Mouse (Mus musculus) fibroblast of lung, adult 2 months (primary cell): ENCODE results near the gene Iars2.

ENCODE experiments used
- DNase-seq: peaks from one replicate; pipeline ENCODE4 v3.0.0-alpha.2; 2011; ENCODE audit warnings: low read depth

Gene Iars2

DNA sequence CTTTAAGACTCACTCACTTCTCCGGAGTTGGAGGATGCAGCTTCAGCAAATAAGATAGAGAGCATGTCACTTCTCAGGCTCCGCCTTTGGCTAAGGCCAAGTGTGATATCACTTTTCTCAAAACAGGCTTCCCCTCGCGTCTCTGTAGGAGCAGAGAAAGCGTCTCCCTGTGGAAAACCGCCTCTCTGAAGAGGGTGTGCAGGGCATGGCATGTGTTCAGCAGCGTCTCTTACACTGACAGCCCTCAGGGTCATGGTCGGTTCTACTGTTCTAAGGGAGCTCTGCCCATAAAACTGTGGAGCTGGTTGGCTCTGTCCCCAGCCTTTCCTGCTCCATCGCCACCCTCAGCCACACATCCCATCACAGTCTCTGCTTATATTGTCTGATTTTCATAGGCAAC is 49.9 kb downstream of the Iars2 start:
- DNase-seq: no peak

DNA sequence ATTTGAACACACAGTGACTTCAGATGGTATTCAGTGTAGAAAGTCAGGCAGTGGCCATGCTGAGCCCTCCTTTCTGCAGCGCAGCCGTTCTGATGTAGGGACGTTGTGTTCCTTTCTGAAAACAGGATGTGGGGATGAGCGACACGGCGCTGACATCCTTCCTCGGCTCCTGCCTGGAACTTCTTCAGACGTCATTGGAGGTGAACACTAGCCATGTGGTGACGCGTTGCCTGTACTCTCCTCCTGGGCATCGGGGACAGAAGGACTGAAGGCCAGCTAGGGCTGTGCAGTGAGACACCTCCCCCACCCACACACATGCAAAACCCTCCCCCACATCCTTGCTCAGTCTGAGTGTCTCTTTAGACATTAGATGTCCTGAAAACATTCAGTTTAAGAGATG is 52.2 kb downstream of the Iars2 start:
- DNase-seq: no peak

DNA sequence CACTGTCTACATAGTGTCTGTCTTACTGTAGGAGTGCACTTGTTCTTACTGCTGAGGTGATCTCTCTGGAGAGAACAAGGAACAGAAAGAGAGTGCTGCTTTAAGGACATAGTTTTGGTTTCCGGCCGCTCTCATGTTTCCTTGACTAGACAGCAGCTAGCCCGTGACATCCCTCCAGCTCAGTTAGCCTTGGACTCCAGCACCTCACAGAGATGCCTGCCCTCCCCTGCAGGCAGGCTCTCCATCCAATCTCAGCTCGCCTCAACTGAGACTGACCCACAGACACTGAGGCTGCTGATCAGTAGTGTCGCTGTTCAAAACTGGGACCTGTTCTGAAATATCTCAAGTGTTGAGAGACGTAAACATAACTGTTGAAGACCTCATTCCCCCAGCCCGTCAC is 53.2 kb downstream of the Iars2 start:
- no peak for DNase-seq

DNA sequence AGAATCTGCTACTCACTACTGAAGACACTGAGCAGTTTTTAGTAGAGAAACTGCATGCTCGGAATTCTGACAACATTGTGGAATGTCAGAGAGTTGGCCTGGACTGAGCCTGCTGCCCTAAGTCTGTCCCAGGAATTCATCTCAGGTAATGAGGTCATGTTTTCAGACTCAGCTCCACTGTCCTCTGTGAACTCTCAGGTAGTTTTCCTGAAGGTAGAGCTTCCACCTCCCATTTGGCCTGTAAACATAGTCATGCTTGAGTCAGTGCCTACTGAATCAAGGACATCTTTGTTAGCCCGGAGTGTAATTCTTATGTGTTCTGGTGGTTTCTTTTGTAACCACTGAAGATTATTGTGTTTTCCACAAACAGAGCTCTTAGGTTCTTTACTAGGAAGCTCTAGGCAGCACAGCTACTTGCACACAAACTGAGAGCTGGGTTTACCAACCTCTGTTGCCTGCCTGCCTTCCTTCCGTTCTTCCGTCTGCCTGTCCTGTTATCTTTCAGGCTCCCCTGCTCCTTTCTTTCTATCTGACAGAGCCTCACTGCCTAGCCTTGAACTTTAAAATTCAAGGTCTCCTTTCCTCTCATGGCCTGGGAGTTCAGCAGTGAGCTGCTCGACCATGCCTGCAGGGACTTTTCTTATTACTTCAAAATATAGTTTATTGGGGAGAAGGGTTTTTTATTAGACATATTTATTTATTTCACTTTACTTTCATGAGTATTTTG is 54.2 kb downstream of the Iars2 start:
- DNase-seq: no peak

DNA sequence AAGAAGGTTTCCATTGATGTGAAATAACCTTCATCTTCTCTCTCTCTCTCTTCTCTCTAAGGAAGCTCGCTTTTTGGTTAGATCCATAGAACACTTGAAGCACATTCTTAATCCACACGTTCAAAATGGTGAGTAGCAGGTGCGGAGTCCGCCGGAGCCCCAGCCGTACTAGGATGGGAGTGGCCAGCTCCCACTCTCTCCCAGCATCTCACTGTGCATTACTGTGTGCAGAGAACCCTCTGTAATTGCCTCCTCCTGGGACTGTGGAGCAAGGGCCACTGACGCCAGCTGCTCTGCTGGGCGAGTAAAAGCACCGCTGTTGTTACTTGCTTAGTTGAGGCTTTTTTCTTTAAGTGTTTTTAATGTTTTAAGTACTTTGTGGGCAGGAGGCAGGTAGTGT is 57.8 kb downstream of the Iars2 start:
- no peak for DNase-seq

DNA sequence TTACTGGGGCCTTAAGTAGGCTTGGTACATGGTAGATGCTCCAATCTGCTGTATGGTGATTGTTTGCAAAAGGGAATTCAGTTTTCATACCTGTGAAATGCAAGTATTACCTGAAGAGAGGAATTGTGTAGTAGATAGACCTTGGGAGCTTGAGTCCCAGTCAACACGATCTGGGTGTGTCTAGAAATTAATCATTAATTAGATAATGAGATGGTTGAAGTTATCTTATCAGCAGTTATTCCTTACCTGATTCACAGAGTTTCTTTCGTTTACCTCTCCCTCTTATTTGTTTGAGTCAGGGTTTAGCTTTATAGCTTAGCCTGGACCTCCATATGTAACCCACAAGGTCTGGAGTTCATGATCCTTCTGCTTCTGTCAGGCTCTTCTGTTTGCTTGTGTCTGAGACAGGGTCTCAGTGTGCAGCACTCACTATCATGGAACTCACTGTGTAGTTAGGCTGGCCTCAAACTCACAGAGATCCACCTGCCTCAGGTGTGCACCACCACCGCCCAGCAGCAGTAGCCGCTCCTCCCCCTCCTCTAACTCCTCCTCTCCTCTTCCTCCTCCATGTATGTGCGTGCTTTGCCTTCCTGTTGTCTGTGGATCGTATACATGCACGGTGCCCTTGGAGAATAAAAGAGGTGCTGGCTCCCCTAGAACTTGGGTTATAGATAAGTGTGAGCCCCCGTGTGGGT is 58.6 kb downstream of the Iars2 start:
- no peak for DNase-seq

DNA sequence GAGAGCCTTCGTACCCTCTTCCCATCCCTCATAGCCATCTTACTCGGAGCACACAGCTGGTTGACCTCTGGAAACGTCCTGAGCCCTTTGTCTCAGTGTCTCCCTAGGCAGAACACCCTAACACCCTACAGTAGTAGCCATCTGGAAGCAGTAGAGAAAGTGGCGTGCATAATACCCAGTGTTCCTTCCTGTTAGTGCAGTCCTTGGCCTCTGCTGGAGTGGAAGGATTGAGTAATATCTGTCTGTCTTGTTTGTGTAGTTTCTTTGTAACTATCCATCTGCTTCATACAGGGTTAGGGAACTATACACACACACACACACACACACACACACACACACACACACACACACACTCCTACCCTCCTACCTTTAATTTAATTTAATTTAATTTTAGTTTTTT is 60.5 kb downstream of the Iars2 start:
- no peak for DNase-seq

DNA sequence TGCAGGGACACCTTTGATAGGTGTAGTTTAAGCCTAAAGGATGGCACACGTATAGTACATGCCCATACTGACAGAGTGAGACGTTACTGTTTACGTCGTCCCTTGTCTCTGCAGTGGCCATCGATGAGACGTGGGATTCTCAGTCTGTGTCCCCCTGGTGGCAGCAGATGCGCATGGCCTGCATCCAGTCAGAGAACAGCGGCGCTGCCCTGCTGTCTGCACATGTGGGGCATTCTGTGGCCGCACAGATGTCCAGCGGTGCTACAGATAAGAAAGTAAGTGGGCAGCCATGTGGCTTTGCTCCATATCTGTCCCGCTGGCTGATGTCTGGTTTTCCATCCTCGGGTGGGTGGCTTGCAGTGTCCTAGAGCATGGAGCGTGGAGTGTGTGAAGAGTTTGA is 66.6 kb downstream of the Iars2 start:
- DNase-seq: no peak

DNA sequence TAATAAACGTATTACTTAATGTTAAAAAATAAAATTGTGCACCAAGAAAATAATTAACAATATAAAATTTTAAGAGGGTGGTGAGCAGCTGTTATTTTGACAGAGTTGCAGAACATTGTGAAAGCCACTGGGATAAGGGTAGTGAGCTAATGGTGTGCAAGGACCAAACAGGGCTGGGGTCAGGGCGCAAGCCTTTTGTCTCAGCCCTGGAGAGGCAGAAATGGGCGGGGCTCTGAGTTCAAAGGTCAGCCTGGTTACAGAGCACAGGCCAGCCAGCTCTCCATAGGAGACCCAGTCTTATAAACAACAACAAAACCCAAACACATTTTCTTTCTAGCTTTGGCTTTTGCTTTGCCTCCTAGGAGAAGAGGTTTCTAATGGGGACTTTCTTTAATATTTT is 72.4 kb downstream of the Iars2 start:
- DNase-seq: no peak

DNA sequence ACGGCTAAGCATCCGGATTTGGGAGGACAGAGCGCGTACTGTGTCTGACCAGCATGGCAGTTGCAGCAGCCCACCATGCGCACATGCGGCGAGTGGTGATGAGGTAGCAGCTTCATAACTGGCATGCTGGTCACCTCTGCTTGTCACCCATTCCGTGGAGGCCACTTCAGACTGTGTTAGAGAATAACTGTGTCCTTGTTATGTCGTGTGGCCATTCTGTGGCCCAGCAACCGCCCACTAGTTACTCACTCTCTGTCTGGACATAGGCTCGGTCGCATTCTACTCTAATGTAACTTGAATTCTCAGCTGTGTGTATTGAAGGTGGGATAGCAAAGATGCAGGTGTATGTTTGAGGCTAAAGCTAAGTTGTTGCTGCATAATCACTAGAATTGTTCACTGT is 73.9 kb downstream of the Iars2 start:
- DNase-seq: no peak

DNA sequence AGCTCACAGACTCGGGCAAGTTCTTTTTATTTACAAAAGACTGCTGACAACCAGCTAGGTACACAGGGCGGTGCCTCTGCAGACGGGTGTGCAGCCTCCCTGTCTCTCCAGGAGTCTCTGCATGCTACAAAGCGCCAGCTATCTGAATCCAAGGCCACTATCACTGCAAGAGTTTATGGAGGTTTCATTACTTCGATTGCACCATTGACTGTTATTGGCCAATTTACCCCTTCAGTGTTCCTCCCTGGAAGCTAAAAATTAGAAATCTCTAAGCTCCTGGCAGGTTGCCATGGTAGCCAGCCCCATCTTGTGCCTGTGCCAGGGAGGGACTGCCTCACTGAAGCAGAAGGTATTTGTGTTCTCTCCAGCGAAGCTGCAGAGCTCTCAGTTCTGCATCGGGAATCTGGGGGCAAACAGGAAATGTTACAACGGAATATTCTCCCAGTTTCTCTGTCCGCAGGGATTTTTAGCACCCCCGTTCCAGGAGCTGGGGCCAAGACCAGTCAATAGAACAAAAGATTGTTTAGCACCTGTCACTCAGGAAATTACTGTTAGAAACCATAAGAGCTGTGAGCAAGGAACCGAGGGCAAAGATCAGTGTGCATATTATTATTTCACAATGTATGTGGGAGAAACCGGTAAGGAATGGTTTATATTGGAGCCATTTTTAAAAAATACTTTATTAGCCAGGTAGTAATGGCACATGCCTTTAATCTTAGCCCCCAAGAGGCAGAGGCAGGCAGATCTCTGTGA is 75.9 kb downstream of the Iars2 start:
- DNase-seq: no peak

DNA sequence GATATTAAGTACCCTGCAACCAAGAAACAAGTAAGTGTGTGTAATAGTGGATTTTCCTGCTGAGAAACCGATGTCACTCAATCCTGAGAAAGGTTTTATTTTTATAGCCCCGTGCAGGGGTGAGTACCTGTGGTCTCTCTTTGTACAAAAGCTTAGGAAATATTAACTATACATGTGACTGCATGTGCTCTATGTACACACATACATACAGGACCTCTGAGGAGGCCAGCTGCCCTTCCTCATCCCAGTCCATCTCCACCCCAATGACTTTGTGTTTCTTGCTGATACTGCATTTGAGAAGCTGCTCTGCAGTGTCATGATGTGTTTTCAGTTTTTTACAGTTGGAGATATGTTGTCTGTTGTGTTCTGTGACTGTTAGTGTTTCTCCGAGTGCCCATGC is 76.8 kb downstream of the Iars2 start:
- no peak for DNase-seq

DNA sequence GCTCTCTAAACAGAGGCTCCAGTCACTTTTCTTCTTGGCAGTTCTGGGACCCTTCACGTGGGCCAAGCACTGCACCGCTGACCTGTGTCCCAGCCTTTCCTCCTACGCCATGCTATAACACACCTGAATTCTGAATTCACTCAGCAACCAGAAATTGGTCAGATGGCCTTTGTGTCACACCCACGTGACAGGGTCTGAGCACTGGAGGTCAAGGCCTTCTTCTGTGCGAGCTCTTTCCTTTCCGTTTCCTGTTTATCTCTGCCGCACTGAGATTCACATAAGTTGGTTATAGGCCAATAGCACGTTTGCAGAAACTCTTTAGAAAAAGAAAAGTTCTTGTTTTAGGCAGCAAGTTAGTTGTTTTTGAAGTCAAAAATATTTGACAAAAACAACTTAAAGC is 80.5 kb downstream of the Iars2 start:
- DNase-seq: no peak

DNA sequence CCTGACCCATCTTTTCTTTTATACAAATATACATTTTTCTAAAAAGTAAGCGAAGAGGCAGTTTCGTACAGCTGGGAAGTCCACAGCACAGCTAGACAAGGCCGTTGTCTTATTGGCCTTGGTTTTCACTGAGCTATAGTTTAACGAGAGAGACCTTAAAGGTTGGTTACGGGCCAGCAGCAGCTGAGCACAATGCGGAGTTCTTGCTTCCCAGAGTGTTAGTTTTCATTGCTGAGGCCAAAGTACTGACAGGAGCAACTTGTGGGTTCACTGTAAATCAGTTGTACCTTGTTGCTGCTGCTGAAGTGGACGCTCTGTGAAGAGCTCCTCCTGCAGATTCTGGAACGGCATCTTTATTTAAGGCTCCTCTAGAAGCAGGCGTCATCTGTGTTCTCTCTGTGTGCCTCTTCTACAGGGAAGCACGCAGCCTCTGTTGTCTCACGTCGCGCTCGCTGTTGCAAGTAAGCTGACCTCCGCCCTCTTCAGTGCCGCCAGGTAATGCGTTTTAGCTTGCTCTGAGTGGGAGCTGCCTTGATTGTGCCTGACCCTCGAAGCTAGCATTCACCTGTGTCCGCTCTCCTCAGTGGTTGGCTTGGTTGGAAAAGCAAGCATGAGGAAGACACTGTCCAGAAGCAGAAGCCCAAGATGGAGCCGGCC is 81.6 kb downstream of the Iars2 start:
- no peak for DNase-seq

DNA sequence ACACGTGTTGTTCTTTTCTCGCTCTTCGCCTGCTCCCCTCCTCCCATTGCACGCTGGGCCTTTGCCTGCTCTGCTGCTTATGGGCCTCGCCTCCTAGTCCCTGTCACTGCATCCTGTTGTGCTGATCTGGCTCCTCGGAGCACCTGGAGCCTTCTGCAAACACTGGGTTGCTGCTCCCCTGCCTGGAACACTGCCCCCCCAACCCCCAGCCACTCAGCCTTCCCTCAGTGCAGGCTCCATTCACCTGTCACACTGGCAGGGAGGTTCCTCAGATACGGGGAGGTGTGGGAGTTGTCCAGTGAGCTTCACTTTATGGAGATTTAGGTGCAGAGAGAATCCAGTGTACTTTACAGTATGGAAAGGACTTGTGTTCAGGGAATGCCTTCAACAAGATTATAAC is 83.7 kb downstream of the Iars2 start:
- no peak for DNase-seq

DNA sequence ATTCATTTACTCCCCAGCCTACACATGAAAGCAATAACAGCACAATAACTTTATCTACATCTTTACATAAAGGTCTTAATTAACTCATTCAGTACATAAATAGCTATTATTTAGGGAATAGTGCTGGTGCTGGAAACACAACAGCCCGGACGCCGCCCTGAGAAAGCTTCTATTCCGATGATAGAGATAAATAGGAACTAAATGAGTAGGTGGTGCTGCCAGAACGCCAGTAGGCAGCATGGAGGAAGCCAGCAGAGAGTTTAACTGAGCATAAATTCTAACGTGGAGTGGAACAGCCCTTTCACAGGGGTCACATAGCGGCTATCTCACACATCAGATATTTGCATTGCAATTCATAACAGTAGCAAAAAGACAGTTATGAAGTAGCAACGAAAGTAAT is 86.2 kb downstream of the Iars2 start:
- DNase-seq: no peak

DNA sequence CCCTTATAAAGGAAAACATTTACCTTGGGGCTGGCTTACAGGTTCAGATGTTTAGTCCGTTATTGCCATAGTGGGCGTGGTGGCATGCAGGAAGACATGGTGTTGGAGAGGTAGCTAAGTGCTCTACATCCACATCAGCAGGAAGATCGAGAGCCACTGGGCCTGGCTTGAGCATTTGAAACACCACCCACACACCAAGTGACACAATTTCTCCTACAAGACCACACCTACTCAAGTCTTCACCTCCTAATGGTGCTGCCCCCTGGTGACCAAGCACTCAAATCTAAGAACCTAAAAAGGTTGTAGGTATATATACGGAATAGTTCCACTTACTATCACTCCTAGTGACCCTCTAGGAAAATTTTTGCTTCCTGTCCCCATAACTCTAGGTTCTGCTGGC is 92.7 kb downstream of the Iars2 start:
- no peak for DNase-seq

DNA sequence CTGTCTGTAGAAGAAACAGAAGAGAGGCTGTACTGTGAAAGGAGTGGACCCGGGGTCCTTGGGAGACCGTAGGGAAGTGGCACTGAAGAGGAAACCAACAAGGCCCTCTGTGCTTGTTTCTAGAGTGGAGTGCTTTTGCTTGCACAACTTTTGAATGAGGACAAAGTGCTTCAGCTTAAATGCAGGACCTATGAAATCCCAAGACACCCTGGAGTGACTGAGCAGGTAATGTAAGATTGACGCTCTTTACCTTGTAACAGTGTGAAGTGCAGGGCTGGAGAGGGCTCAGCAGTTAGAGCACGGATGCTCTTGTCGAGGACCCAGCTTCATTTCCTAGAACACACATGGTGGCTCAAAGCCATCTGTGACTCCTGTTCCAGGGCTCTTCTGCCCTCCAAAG is 93.4 kb downstream of the Iars2 start:
- no peak for DNase-seq
